Mouse (Mus musculus): ENCODE data around the gene B4galt7.
A peak's percentile ranks its signal among the peaks of the same experiment; 100 is the strongest.

GRCm38 (mm10) chr13:55634639-55635127 is 35.0 kb downstream of the B4galt7 start, which contains the start of gene Ddx46:
- TF ChIP-seq CTCF (IDR thresholded peaks at IDR 0.05; ENCODE audit: insufficient read depth, low read depth, low read length) (peak; percentile 81), POLR2A (IDR thresholded peaks at IDR 0.05; ENCODE audit: insufficient read depth, low read depth, low read length) (peak; percentile 90)

Data from olfactory bulb, adult 2 months (tissue).